Mouse (Mus musculus): ENCODE data around the gene Polr2a. TPM values are rescaled to one million over a fixed set of nuclear protein-coding genes. Genes with fewer than 3 reads are reported as not detected.

Gene Polr2a
- total and polyA plus RNA-seq, 3 experiments, result 16.6 to 193 (median 73.9) TPM

- TF ChIP-seq EP300 (IDR thresholded peaks at IDR 0.05; ENCODE audit: low read depth in 1 of 2, low read length in 2 of 2) (peak; percentile 44; a peak in 3 of 4 replicates), TBP (IDR thresholded peaks at IDR 0.05; ENCODE audit: low read depth, low read length) (0 out of 2 replicates have a peak, but pooled peaks have one; percentile 24), MYC (IDR thresholded peaks at IDR 0.05; ENCODE audit: low read depth, low read length) (no peak), NRF1 (IDR thresholded peaks at IDR 0.05; ENCODE audit: insufficient read depth, low read depth, low read length, poor library complexity, severe bottlenecking) (no peak), JUND (IDR thresholded peaks at IDR 0.05; ENCODE audit: low read depth, low read length) (0 out of 2 replicates have a peak, but pooled peaks have one; percentile 83), ZMIZ1 (IDR thresholded peaks at IDR 0.05; ENCODE audit: low read depth, low read length) (no peak), MEF2A (IDR thresholded peaks at IDR 0.05; ENCODE audit: extremely low read depth, insufficient replicate concordance, low read depth, low read length, poor library complexity, severe bottlenecking) (no peak), HCFC1 (IDR thresholded peaks at IDR 0.05; ENCODE audit: low read depth, low read length) (no peak; the same call in 1 of the 2 replicates), CTCF (IDR thresholded peaks at IDR 0.05 in 2 of 3, conservative IDR thresholded peaks at IDR 0.05 in 1 of 3; ENCODE audit: control insufficient read depth in 1 of 3, insufficient read depth in 1 of 3, low read depth in 2 of 3, low read length in 3 of 3, poor library complexity in 1 of 3, severe bottlenecking in 1 of 3) (no peak), CHD1 (IDR thresholded peaks at IDR 0.05; ENCODE audit: low read depth, low read length) (no peak), MAZ (IDR thresholded peaks at IDR 0.05; ENCODE audit: low read depth, low read length) (peak; percentile 61; the same call in 1 of the 2 replicates), RCOR1 (IDR thresholded peaks at IDR 0.05; ENCODE audit: low read depth, low read length) (no peak), ZKSCAN1 (IDR thresholded peaks at IDR 0.05; ENCODE audit: low read depth, low read length) (no peak), GABPA (IDR thresholded peaks at IDR 0.05; ENCODE audit: low read depth, low read length) (no peak), NELFE (IDR thresholded peaks at IDR 0.05; ENCODE audit: low read depth, low read length) (no peak; the same call in none of the 2 replicates), ZNF384 (IDR thresholded peaks at IDR 0.05; ENCODE audit: low read depth, low read length) (no peak), TAL1 (IDR thresholded peaks at IDR 0.05; ENCODE audit: low read length) (no peak), POLR2AphosphoS5 (IDR thresholded peaks at IDR 0.05; ENCODE audit: borderline replicate concordance, low read depth, low read length) (no peak), SIN3A (IDR thresholded peaks at IDR 0.05; ENCODE audit: low read length) (peak; percentile 15; the same call in 1 of the 2 replicates)
Measured at GRCm38 (mm10) chr11:69799394-69800137, 41.1 kb upstream of the Polr2a start (continued).

- Histone ChIP-seq H3K9me3 (replicated peaks; ENCODE audit: insufficient read depth, low read length) (no peaks in the 10 kb centered on the region), H3K36me3 (ENCODE audit: control insufficient read depth in 1 of 2, insufficient read depth in 2 of 2, low read length in 2 of 2) (peaks cover 0 to 11% of the 10 kb centered on the region in 2 experiments; a peak in 2 of 4 replicates), H3K4me1 (ENCODE audit: control insufficient read depth in 1 of 2, insufficient read depth in 2 of 2, low read length in 2 of 2) (peaks cover 8 to 14% of the 10 kb centered on the region in 2 experiments), H3K79me2 (ENCODE audit: control insufficient read depth, insufficient read depth, low read length, poor library complexity) (peaks cover 3% of the 10 kb centered on the region; the same call in 1 of the 2 replicates), H3K9ac (ENCODE audit: control insufficient read depth, low read depth, low read length, poor library complexity, severe bottlenecking) (no peak overlapping the region), H3K4me3 (ENCODE audit: control insufficient read depth in 1 of 2, insufficient read depth in 1 of 2, low read depth in 2 of 2, low read length in 2 of 2) (no peak overlapping the region), H3K27ac (ENCODE audit: control insufficient read depth, low read depth, low read length) (no peak overlapping the region), H3K27me3 (ENCODE audit: control insufficient read depth in 1 of 2, insufficient read depth in 2 of 2, low read length in 2 of 2) (no peaks in the 10 kb centered on the region)
- TF ChIP-seq JUND (IDR thresholded peaks at IDR 0.05; ENCODE audit: low read depth, low read length), result no peak
- no peak for TF ChIP-seq USF2 (IDR thresholded peaks at IDR 0.05; ENCODE audit: borderline replicate concordance in 1 of 2, insufficient read depth in 1 of 2, low read depth in 1 of 2, low read length in 2 of 2)
- no peak for TF ChIP-seq MYB (IDR thresholded peaks at IDR 0.05; ENCODE audit: low read depth, low read length)
- no peak for DNase-seq (ENCODE audit: low read depth, low spot score)
Measured at GRCm38 (mm10) chr11:69797924-69798323, 39.5 kb upstream of the Polr2a start.
